Mouse (Mus musculus) thymus, adult 2 months (tissue): Measurements from ENCODE around the gene Lrrc4. TPM values are rescaled to one million over a fixed set of nuclear protein-coding genes. Genes with fewer than 3 reads are reported as not detected.

Experiments used
- DNase-seq: peaks from one replicate; pipeline ENCODE4 v3.0.0; 2021
- H3K27ac ChIP-seq: fragments of 200-500 bp; 2 replicates; pipeline ENCODE4 v1.5.1; 2012; ENCODE audit warnings: low read length, control low read depth; ENCODE audit not compliant: control insufficient read depth, insufficient read depth
- H3K27me3 ChIP-seq: fragments of 200-500 bp; 2 replicates; pipeline ENCODE4 v1.6.1; 2012; ENCODE audit warnings: mild to moderate bottlenecking, low read length, moderate library complexity, mixed read lengths; ENCODE audit not compliant: control insufficient read depth, insufficient read depth
- H3K36me3 ChIP-seq: fragments of 200-500 bp; 2 replicates; pipeline ENCODE4 v1.6.1; 2012; ENCODE audit warnings: mild to moderate bottlenecking, low read length, moderate library complexity; ENCODE audit not compliant: control insufficient read depth, insufficient read depth
- H3K4me1 ChIP-seq: fragments of 200-500 bp; replicated peaks from 2 replicates; pipeline ENCODE4 v1.6.1; 2012; ENCODE audit warnings: low read length; ENCODE audit not compliant: control insufficient read depth, insufficient read depth
- H3K4me3 ChIP-seq: fragments of 200-500 bp; 2 replicates; pipeline ENCODE4 v1.5.1; 2012; ENCODE audit warnings: mild to moderate bottlenecking, low read length, control low read depth, moderate library complexity; ENCODE audit not compliant: control insufficient read depth, insufficient read depth
- CTCF ChIP-seq: fragments of 200-500 bp; IDR thresholded peaks from 2 replicates; pipeline ENCODE4 v1.5.1; 2012; ENCODE audit warnings: mild to moderate bottlenecking, control low read depth, low read length, moderate library complexity, borderline replicate concordance; ENCODE audit not compliant: control insufficient read depth, poor library complexity, insufficient read depth; ENCODE audit errors: extremely low read depth
- POLR2A ChIP-seq: fragments of 200-500 bp; IDR thresholded peaks from 2 replicates; pipeline ENCODE4 v1.6.1; 2012; ENCODE audit warnings: mild to moderate bottlenecking, low read length, control low read depth, moderate library complexity; ENCODE audit not compliant: control insufficient read depth, poor library complexity, insufficient read depth; ENCODE audit errors: extremely low read depth
- WGBS: fragments of 180-500 bp; shearing (Covaris S2); methylation state at CpG from one replicate; pipeline ENCODE4 v1.1.7; 2018; 5-methylcytosine and 5-hydroxymethylcytosine counted together
- polyA plus RNA-seq: library from polyadenylated mRNA; depleted of rRNA; stranded (reverse); fragments of >200 nt; gene quantifications from 2 replicates; pipeline ENCODE4 v1.2.3, GENCODE M21; 2012

Lrrc4 gene
- polyA plus RNA-seq, 1 experiment = 0.67 TPM

- peaks cover 10% of the 10 kb centered on the region for H3K4me1 ChIP-seq
- TF ChIP-seq CTCF (no peak), POLR2A (no peak)
- peaks cover 4% of the 10 kb centered on the region; the same call in 1 of the 2 replicates for H3K27me3 ChIP-seq
- H3K27ac ChIP-seq = no peak overlapping the region
- no peaks in the 10 kb centered on the region for H3K36me3 ChIP-seq
- no peak overlapping the region for H3K4me3 ChIP-seq
- DNase-seq = no peak
Measured at GRCm38 (mm10) chr6:28836600-28836999, 5.1 kb upstream of the Lrrc4 start.

- H3K27me3 ChIP-seq = peaks cover 8% of the 10 kb centered on the region
- H3K4me3 ChIP-seq = no peak overlapping the region
- H3K36me3 ChIP-seq = no peaks in the 10 kb centered on the region
- WGBS = 93% methylated on average over 2 of the region's 2 CpGs
- H3K4me1 ChIP-seq = peaks cover 11% of the 10 kb centered on the region
- DNase-seq = no peak
- H3K27ac ChIP-seq = no peak overlapping the region
- no peak for TF ChIP-seq CTCF
- no peak for TF ChIP-seq POLR2A
Measured at GRCm38 (mm10) chr6:28834046-28834445, 2.5 kb upstream of the Lrrc4 start.

DNA sequence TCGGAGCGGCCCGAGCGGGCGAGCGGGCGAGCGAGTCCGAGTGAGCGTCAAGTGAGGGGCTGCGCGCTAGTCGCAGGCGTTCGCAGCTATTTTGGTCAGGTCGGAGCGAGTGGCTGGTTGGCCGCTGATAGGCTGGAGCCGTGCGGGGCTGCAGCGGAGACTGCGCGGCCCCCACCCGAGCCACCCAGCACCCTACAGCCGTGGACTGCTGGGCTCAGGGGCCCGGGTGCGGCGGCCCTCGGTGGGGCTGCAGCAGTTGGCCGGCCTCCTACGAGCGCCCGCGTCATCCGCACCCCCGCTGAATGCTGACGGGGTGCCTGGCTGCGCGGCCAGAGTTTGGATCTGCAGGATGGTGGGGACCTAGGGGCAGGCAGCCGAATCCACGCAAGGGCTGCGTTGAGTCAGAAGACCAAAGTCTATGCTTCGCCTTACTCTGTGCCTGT, 1.9 kb upstream of the Lrrc4 start:
- H3K4me3 ChIP-seq = peak overlapping the region; percentile 5; the same call in 1 of the 2 replicates
- peaks cover 8% of the 10 kb centered on the region for H3K27me3 ChIP-seq
- no peaks in the 10 kb centered on the region for H3K36me3 ChIP-seq
- WGBS = 16% methylated on average over 43 of the region's 43 CpGs
- TF ChIP-seq CTCF (no peak), POLR2A (no peak)
- peaks cover 11% of the 10 kb centered on the region for H3K4me1 ChIP-seq
- no peak overlapping the region for H3K27ac ChIP-seq
- DNase-seq = no peak

DNA sequence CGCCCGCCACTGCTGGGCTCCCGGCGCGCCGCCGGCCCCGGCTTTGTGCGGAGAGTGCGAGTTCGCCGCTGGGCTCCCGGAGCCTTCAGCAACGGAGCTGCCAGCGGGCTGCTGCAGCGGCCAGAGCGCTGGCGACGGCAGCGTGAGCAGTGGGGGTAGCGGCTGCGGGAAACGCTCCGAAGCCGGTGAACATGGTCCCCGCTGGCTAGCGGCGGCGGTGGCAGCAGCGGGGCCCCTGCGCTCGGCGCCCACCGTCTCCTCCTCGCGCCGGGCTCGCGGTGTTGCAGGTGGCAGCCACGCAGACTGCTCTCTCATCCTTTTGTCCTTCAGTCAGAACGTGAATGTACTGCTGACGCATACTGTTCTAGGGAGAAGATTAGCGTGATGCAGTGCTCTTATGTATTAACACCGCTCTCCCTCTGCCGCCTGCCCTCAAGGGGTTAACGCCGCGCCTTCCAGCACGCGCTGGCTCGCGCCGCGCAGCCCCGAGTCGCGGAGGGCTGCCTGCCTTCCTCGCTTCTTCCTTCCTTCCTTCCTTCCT, 1.3 kb upstream of the Lrrc4 start:
- H3K27ac ChIP-seq = no peak overlapping the region
- WGBS = under 1% methylated on average over 58 of the region's 58 CpGs
- TF ChIP-seq CTCF (0 out of 2 replicates have a peak, but pooled peaks have one; percentile 3), POLR2A (no peak)
- peak; percentile 12 for DNase-seq
- no peaks in the 10 kb centered on the region for H3K36me3 ChIP-seq
- peak overlapping the region; percentile 49 for H3K4me3 ChIP-seq
- peaks cover 8% of the 10 kb centered on the region for H3K27me3 ChIP-seq
- H3K4me1 ChIP-seq = peaks cover 11% of the 10 kb centered on the region

DNA sequence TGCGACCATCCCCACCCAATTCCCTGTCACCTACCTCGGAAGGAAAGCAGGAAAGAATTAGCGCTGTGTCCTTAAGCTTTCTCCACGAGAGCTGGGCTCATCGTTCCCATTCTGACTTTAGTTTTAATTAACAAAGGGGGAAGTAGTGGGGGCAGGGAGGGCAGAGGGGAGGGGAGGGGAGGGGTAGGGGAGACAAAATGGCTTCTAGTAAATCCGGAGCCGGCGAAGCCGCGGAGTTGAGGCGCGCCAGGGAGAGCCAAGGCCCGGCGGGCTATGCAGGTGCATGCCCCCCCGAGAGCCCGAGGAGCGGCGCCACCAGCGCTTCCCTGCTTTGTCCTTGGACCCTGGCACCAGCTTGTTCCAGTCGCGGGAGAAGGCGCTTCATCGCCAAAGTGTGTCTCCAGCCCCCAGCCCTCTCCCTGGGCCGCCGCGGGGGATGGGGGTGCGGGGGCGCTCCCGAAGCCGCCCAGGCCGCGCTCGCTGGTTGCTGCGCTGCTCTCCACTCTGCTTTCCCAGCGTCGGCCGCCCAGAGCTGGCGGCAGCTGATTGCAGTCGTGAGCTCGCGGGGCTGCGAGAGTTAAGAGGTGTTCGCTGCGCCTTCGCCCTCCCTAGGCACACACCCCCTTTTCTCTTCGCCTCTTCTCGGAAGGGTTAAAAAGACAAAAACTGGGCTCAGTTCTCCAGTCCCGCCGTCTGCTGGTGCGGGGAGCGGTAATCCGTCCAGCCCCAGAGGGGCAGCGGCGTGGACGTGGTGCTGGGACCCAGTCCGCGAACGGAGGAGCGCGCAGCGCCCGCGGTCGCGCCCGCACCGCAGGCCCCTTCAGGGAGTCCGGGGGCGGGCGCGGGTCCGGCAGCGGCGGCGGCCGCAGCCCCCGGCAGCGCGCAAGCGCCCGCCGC, 555 bp upstream of the Lrrc4 start:
- Histone ChIP-seq H3K4me3 (peak overlapping the region; percentile 36), H3K4me1 (peaks cover 11% of the 10 kb centered on the region), H3K36me3 (no peaks in the 10 kb centered on the region), H3K27me3 (peaks cover 8% of the 10 kb centered on the region), H3K27ac (no peak overlapping the region)
- no peak for TF ChIP-seq CTCF
- no peak for TF ChIP-seq POLR2A
- peak; percentile 9 for DNase-seq
- 4% methylated on average over 61 of the region's 82 CpGs for WGBS

- peaks cover 8% of the 10 kb centered on the region for H3K27me3 ChIP-seq
- H3K36me3 ChIP-seq = no peaks in the 10 kb centered on the region
- DNase-seq = no peak
- peaks cover 11% of the 10 kb centered on the region for H3K4me1 ChIP-seq
- no peak for TF ChIP-seq CTCF
- no peak for TF ChIP-seq POLR2A
- no peak overlapping the region for H3K27ac ChIP-seq
- no peak overlapping the region for H3K4me3 ChIP-seq
- 96% methylated on average over 12 of the region's 12 CpGs for WGBS
Measured at GRCm38 (mm10) chr6:28830306-28830705, 1.2 kb downstream of the Lrrc4 start.

GRCm38 (mm10) chr6:28828593-28828992, 3.0 kb downstream of the Lrrc4 start:
- H3K4me3 ChIP-seq = no peak overlapping the region
- H3K27ac ChIP-seq = no peak overlapping the region
- DNase-seq = no peak
- peaks cover 11% of the 10 kb centered on the region for H3K4me1 ChIP-seq
- TF ChIP-seq POLR2A = no peak
- no peaks in the 10 kb centered on the region for H3K36me3 ChIP-seq
- peaks cover 8% of the 10 kb centered on the region for H3K27me3 ChIP-seq
- WGBS = 89% methylated on average over 6 of the region's 6 CpGs
